Mouse (Mus musculus) intestine, postnatal 0 days (tissue): ENCODE measurements around the gene Zbtb20. TPM values are rescaled to one million over a fixed set of nuclear protein-coding genes. Genes with fewer than 3 reads are reported as not detected.

ENCODE experiments used
- ATAC-seq: fragments of 200-750 bp; cut with Nextera tagmentation; 2 replicates; pipeline ENCODE4 v1.8.0; 2017; ENCODE audit warnings: mild to moderate bottlenecking, moderate TSS enrichment, moderate library complexity
- H3K27ac ChIP-seq: fragments of 300-500 bp; sonication (generic); 2 replicates; pipeline ENCODE4 v1.5.1; 2014; ENCODE audit warnings: mild to moderate bottlenecking, low read depth, low read length, moderate library complexity
- H3K27me3 ChIP-seq: fragments of 300-500 bp; sonication (generic); replicated peaks from 2 replicates; pipeline ENCODE4 v1.6.1; 2014; ENCODE audit warnings: low read length, mixed read lengths; ENCODE audit not compliant: control insufficient read depth, insufficient read depth
- H3K36me3 ChIP-seq: fragments of 300-500 bp; sonication (generic); 2 replicates; pipeline ENCODE4 v1.6.1; 2014; ENCODE audit warnings: mild to moderate bottlenecking, moderate library complexity; ENCODE audit not compliant: control insufficient read depth, insufficient read depth
- H3K4me1 ChIP-seq: fragments of 300-500 bp; sonication (generic); replicated peaks from 2 replicates; pipeline ENCODE4 v1.6.1; 2014; ENCODE audit warnings: antibody characterized with exemption, low read length, mixed read lengths; ENCODE audit not compliant: control insufficient read depth, insufficient read depth
- H3K4me2 ChIP-seq: fragments of 300-500 bp; sonication (generic); replicated peaks from 2 replicates; pipeline ENCODE4 v1.6.1; 2014; ENCODE audit warnings: low read depth, mild to moderate bottlenecking, moderate library complexity
- H3K4me3 ChIP-seq: fragments of 300-500 bp; sonication (generic); 2 replicates; pipeline ENCODE4 v1.5.1; 2014; ENCODE audit warnings: low read depth, low read length
- H3K9ac ChIP-seq: fragments of 300-500 bp; sonication (generic); 2 replicates; pipeline ENCODE4 v1.6.1; 2014; ENCODE audit warnings: mild to moderate bottlenecking, low read depth, low read length
- H3K9me3 ChIP-seq: fragments of 300-500 bp; sonication (generic); 2 replicates; pipeline ENCODE4 v1.6.1; 2016; ENCODE audit warnings: mixed run types; ENCODE audit not compliant: control insufficient read depth
- CTCF ChIP-seq: sonication (generic); IDR thresholded peaks from 2 replicates; pipeline ENCODE4 v1.5.1; 2016; ENCODE audit warnings: low read depth, mild to moderate bottlenecking, control low read depth, antibody characterized with exemption, moderate library complexity
- WGBS: fragments of 180-500 bp; shearing (Covaris S2); extraction: QIAGEN DNeasy Blood & Tissue Kit; methylation state at CpG from one replicate; pipeline ENCODE4 v1.1.7; 2014; 5-methylcytosine and 5-hydroxymethylcytosine counted together
- polyA plus RNA-seq: library from polyadenylated mRNA; unstranded; fragments of >200 nt; fragmentation: Nextera tagmentation; extraction: Ambion mirVana; gene quantifications from 2 replicates; pipeline ENCODE4 v1.2.1, GENCODE M21; 2015

Zbtb20 gene
- polyA plus RNA-seq, 1 experiment from 2014 or later = 10.6 TPM

DNA sequence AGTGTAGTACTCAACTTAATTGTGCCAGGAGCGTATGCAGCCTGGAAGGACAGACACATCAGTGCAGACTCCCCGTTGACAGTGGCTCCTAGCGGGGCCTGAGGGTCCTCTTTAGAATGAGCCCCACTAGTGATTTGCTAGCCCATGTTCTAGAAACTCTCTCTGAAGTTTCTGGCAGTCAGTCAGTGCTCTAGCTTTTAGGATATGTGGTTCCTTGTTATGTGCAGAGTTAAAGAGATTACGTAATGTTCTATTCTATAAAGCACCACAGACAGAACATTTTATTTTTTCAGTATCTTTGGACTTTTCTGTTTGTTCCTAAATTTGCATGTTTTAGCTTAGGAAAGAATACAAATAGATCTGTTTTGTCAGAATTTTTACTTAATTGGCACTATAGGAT lies 378.1 kb downstream of the Zbtb20 start:
- no peak overlapping the region for H3K4me2 ChIP-seq
- no peak overlapping the region for H3K4me3 ChIP-seq
- H3K27ac ChIP-seq = no peak overlapping the region
- TF ChIP-seq CTCF = no peak
- ATAC-seq = no peak
- no peaks in the 10 kb centered on the region for H3K36me3 ChIP-seq
- H3K9me3 ChIP-seq = no peaks in the 10 kb centered on the region
- H3K27me3 ChIP-seq = no peaks in the 10 kb centered on the region
- H3K9ac ChIP-seq = no peak overlapping the region
- no peaks in the 10 kb centered on the region for H3K4me1 ChIP-seq
- 97% methylated on average over 4 of the region's 4 CpGs for WGBS

DNA sequence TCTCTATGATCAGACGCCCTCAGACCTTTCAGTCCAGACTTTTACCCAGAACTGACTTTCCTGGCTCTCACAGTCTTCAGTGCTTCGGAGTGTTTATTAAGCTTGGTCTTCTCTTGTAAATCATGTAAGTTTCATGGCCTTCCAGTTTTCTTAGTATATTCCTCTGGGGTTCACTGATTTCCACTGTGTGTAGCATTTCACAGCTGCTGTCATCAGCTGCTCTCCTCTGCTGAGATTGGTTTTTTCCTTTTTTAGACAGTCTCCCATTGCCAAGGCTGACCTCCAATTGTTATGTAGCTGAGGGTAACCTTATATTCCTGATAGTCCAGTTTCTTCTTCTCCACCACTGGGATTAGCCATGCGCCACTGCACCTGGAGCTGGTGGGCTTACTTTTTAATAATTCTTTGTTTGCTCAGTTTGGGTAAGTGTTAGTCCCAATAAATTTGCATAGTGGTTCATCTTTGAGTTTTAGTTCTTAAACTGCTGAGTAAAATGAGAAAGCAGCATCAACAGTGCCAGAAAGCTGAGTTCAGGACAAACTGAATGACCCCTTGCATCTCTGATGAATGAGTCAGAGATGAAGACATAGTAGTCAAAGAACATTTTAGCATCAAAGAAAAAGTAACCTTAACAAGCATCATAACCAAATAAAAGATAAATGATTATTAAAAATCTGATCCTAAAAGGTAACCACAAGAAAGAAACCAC lies 380.7 kb downstream of the Zbtb20 start:
- Histone ChIP-seq H3K27ac (no peak overlapping the region), H3K9me3 (no peaks in the 10 kb centered on the region), H3K4me3 (no peak overlapping the region), H3K9ac (no peak overlapping the region), H3K36me3 (no peaks in the 10 kb centered on the region), H3K4me1 (no peaks in the 10 kb centered on the region), H3K27me3 (no peaks in the 10 kb centered on the region), H3K4me2 (no peak overlapping the region)
- 94% methylated on average over 3 of the region's 3 CpGs for WGBS
- TF ChIP-seq CTCF = no peak
- ATAC-seq = no peak

- no peak for ATAC-seq
- H3K36me3 ChIP-seq = no peaks in the 10 kb centered on the region
- no peak overlapping the region for H3K4me2 ChIP-seq
- no peak overlapping the region for H3K9ac ChIP-seq
- no peak overlapping the region for H3K4me3 ChIP-seq
- no peak overlapping the region for H3K27ac ChIP-seq
- H3K4me1 ChIP-seq = no peaks in the 10 kb centered on the region
- TF ChIP-seq CTCF = no peak
- WGBS = 73% methylated on average over 1 of the region's 1 CpGs
- no peaks in the 10 kb centered on the region for H3K27me3 ChIP-seq
- H3K9me3 ChIP-seq = no peaks in the 10 kb centered on the region
These were observed 381.2 kb downstream of the Zbtb20 start for GRCm38 (mm10) chr16:43256900-43257281.

DNA sequence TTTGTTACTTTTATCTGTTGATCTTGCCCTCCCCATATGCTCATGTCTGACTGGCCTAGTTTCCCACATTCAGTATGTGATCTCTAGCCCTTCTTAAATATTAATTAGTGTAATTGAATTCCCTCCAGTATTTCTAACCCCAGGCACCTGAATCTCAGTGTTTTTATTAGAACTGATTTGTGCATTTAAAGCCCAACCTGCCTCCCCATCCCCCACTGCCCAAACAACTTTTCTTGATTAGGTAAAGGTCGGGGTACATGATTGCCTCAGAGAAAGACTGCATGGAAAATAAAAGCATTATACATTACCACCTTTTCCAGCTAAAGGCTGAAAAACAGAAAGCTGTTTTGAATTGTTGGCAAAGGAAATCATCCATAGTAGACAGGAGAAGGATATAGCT lies 383.8 kb downstream of the Zbtb20 start:
- Histone ChIP-seq H3K9ac (no peak overlapping the region), H3K9me3 (no peaks in the 10 kb centered on the region), H3K36me3 (no peaks in the 10 kb centered on the region), H3K4me1 (no peaks in the 10 kb centered on the region), H3K27ac (no peak overlapping the region), H3K4me3 (no peak overlapping the region), H3K27me3 (no peaks in the 10 kb centered on the region), H3K4me2 (no peak overlapping the region)
- ATAC-seq = no peak
- TF ChIP-seq CTCF = no peak
- 46% methylated on average over 1 of the region's 1 CpGs for WGBS

- H3K4me2 ChIP-seq = no peak overlapping the region
- no peak overlapping the region for H3K9ac ChIP-seq
- no peak overlapping the region for H3K4me3 ChIP-seq
- no peak for TF ChIP-seq CTCF
- ATAC-seq = no peak
- no peak overlapping the region for H3K27ac ChIP-seq
- H3K4me1 ChIP-seq = no peaks in the 10 kb centered on the region
- H3K9me3 ChIP-seq = no peaks in the 10 kb centered on the region
- no peaks in the 10 kb centered on the region for H3K27me3 ChIP-seq
- 77% methylated on average over 2 of the region's 2 CpGs for WGBS
- no peaks in the 10 kb centered on the region for H3K36me3 ChIP-seq
These were observed 385.2 kb downstream of the Zbtb20 start for GRCm38 (mm10) chr16:43260862-43261261.

- Histone ChIP-seq H3K4me2 (no peak overlapping the region), H3K27me3 (no peaks in the 10 kb centered on the region), H3K36me3 (no peaks in the 10 kb centered on the region), H3K27ac (no peak overlapping the region), H3K9ac (no peak overlapping the region), H3K9me3 (no peaks in the 10 kb centered on the region), H3K4me3 (no peak overlapping the region), H3K4me1 (no peaks in the 10 kb centered on the region)
- WGBS = 58% methylated on average over 2 of the region's 2 CpGs
- ATAC-seq = no peak
- no peak for TF ChIP-seq CTCF
These were observed 398.4 kb downstream of the Zbtb20 start for GRCm38 (mm10) chr16:43274057-43274595.
